Mouse (Mus musculus): ENCODE results near the gene E2f6. TPM values are rescaled to one million over a fixed set of nuclear protein-coding genes. Genes with fewer than 3 reads are reported as not detected.

The E2f6 gene
- total RNA-seq, 2 experiments from 2014 or later = 139 to 159 TPM

- Histone ChIP-seq H3K27ac (peak overlapping the region; percentile 88), H3K4me3 (peak overlapping the region; percentile 49)
- TF ChIP-seq CTCF (IDR thresholded peaks at IDR 0.05) = peak; percentile 39; the same call in 1 of the 2 replicates
- intact Hi-C loops (cut with DNase I) = loop anchor here (2.0 kb wide), 1 partner anchor 15 kb away; no protein-coding TSS in a partner anchor
- DNase-seq = peak; percentile 84
Measured at GRCm38 (mm10) chr12:16836188-16836587, 25.4 kb downstream of the E2f6 start.

- DNase-seq = peak; percentile 42
- Histone ChIP-seq H3K27ac (no peak overlapping the region), H3K4me3 (no peak overlapping the region)
- intact Hi-C loops (cut with DNase I) = loop anchor here (2.0 kb wide), 1 partner anchor 13 kb away; no protein-coding TSS in a partner anchor
- no peak for TF ChIP-seq CTCF (IDR thresholded peaks at IDR 0.05)
Measured at GRCm38 (mm10) chr12:16837766-16838165, 27.0 kb downstream of the E2f6 start.

GRCm38 (mm10) chr12:16840842-16841782 lies 30.3 kb downstream of the E2f6 start:
- TF ChIP-seq CTCF (IDR thresholded peaks at IDR 0.05) = no peak
- H3K27ac ChIP-seq = peak overlapping the region; percentile 64
- H3K4me3 ChIP-seq = no peak overlapping the region
- intact Hi-C loops (cut with DNase I) = no loop called here
- DNase-seq = peak; percentile 43

GRCm38 (mm10) chr12:16844623-16845592 lies 34.1 kb downstream of the E2f6 start:
- intact Hi-C loops (cut with DNase I) = no loop called here
- no peak for TF ChIP-seq CTCF (IDR thresholded peaks at IDR 0.05)

GRCm38 (mm10) chr12:16847204-16847792 lies 36.5 kb downstream of the E2f6 start:
- DNase-seq = no peak
- intact Hi-C loops (cut with DNase I) = no loop called here
- Histone ChIP-seq H3K4me3 (no peak overlapping the region), H3K27ac (no peak overlapping the region; the same call in 1 of the 2 replicates)
- TF ChIP-seq CTCF (IDR thresholded peaks at IDR 0.05) = no peak

More at GRCm38 (mm10) chr12:16844623-16845592, 34.1 kb downstream of the E2f6 start:
- H3K4me3 ChIP-seq = no peak overlapping the region
- peak overlapping the region; percentile 64 for H3K27ac ChIP-seq
- DNase-seq = no peak

- no peak for TF ChIP-seq CTCF (IDR thresholded peaks at IDR 0.05)
- no peak overlapping the region for H3K4me3 ChIP-seq
- 0 out of 2 replicates have a peak overlapping the region, but pooled peaks have one; percentile 1 for H3K27ac ChIP-seq
- intact Hi-C loops (cut with DNase I) = no loop called here
- DNase-seq = no peak
Measured at GRCm38 (mm10) chr12:16848501-16848900, 37.7 kb downstream of the E2f6 start.

GRCm38 (mm10) chr12:16849821-16850220 lies 39.1 kb downstream of the E2f6 start:
- Histone ChIP-seq H3K27ac (peak overlapping the region; percentile 90), H3K4me3 (peak overlapping the region; percentile 41)
- TF ChIP-seq CTCF (IDR thresholded peaks at IDR 0.05) = no peak
- intact Hi-C loops (cut with DNase I) = loop anchor here (2.0 kb wide), 3 partner anchors 13 to 45 kb away; partner anchors contain the start of gene Rock2
- no peak for DNase-seq

- peak; percentile 94 for DNase-seq
- peak; percentile 65 for TF ChIP-seq CTCF (IDR thresholded peaks at IDR 0.05)
- peak overlapping the region; percentile 90 for H3K27ac ChIP-seq
- intact Hi-C loops (cut with DNase I) = loop anchor here (2.0 kb wide), 3 partner anchors 14 to 44 kb away; partner anchors contain the start of gene Rock2
- peak overlapping the region; percentile 61 for H3K4me3 ChIP-seq
Measured at GRCm38 (mm10) chr12:16850431-16851375, 39.9 kb downstream of the E2f6 start.

- intact Hi-C loops (cut with DNase I) = no loop called here
- DNase-seq = peak; percentile 90
- Histone ChIP-seq H3K27ac (peak overlapping the region; percentile 77), H3K4me3 (peak overlapping the region; percentile 45)
- no peak for TF ChIP-seq CTCF (IDR thresholded peaks at IDR 0.05)
Measured at GRCm38 (mm10) chr12:16853431-16854165, 42.8 kb downstream of the E2f6 start.

GRCm38 (mm10) chr12:16855632-16856305 lies 45.0 kb downstream of the E2f6 start:
- DNase-seq = no peak
- intact Hi-C loops (cut with DNase I) = no loop called here
- Histone ChIP-seq H3K27ac (no peak overlapping the region), H3K4me3 (no peak overlapping the region)
- TF ChIP-seq CTCF (IDR thresholded peaks at IDR 0.05) = no peak

All from gastrocnemius, adult 2 months (tissue).